Mouse (Mus musculus) ES-E14 (cell line): ENCODE data around the gene Rhbdf1. TPM values are rescaled to one million over a fixed set of nuclear protein-coding genes. Genes with fewer than 3 reads are reported as not detected.

ENCODE experiments used
- DNase-seq: peaks from one replicate; pipeline ENCODE4 v3.0.0-alpha.2; 2013; ENCODE audit warnings: low read depth, low spot score
- H3K27ac ChIP-seq: 2 replicates; pipeline ENCODE4 v1.5.1; 2012; ENCODE audit warnings: low read depth, mild to moderate bottlenecking, low read length, moderate library complexity, mixed read lengths; ENCODE audit not compliant: poor library complexity, insufficient read depth, severe bottlenecking
- H3K36me3 ChIP-seq: 2 replicates; pipeline ENCODE4 v1.6.1; 2012; ENCODE audit warnings: mild to moderate bottlenecking, low read length, moderate library complexity, mixed read lengths; ENCODE audit not compliant: control insufficient read depth, poor library complexity, insufficient read depth, severe bottlenecking
- H3K4me1 ChIP-seq, 2 experiments: fragments of 150-350 bp in 1 of 2; sonication (generic) in 1 of 2; 2 replicates each; pipeline ENCODE4 v1.6.1; 2012; ENCODE audit warnings: low read length in 2 of 2, mild to moderate bottlenecking in 1 of 2, mixed read lengths in 1 of 2; ENCODE audit not compliant: control insufficient read depth in 2 of 2, insufficient read depth in 2 of 2, poor library complexity in 1 of 2
- H3K4me3 ChIP-seq, 2 experiments: fragments of 150-350 bp in 1 of 2; sonication (generic) in 1 of 2; 2 replicates each; pipeline ENCODE4 v1.5.1; 2012; ENCODE audit warnings: low read length in 2 of 2, low read depth in 1 of 2, mild to moderate bottlenecking in 1 of 2, mixed read lengths in 1 of 2; ENCODE audit not compliant: insufficient read depth in 1 of 2, poor library complexity in 1 of 2, severe bottlenecking in 1 of 2
- H3K9ac ChIP-seq: 2 replicates; pipeline ENCODE4 v1.6.1; 2012; ENCODE audit warnings: low read depth, mild to moderate bottlenecking, low read length, mixed read lengths; ENCODE audit not compliant: poor library complexity, insufficient read depth, severe bottlenecking
- H3K9me3 ChIP-seq: fragments of 150-350 bp; sonication (generic); 2 replicates; pipeline ENCODE4 v1.6.1; 2012; ENCODE audit warnings: low read depth, mild to moderate bottlenecking, low read length; ENCODE audit not compliant: control insufficient read depth, insufficient read depth
- CHD2 ChIP-seq: IDR thresholded peaks from 2 replicates; pipeline ENCODE4 v1.6.1; 2014; ENCODE audit warnings: mild to moderate bottlenecking, low read depth, low read length, inconsistent platforms
- HCFC1 ChIP-seq: IDR thresholded peaks from 2 replicates; pipeline ENCODE4 v1.6.1; 2012; ENCODE audit warnings: low read length, inconsistent platforms, borderline replicate concordance; ENCODE audit not compliant: insufficient read depth
- MAFK ChIP-seq: IDR thresholded peaks from 2 replicates; pipeline ENCODE4 v1.6.1; 2014; ENCODE audit warnings: mild to moderate bottlenecking, low read depth, low read length, inconsistent platforms; ENCODE audit not compliant: insufficient read depth
- ZC3H11A ChIP-seq: IDR thresholded peaks from 2 replicates; pipeline ENCODE4 v1.6.1; 2012; ENCODE audit warnings: low read depth, mild to moderate bottlenecking, inconsistent platforms, low read length, borderline replicate concordance
- ZNF384 ChIP-seq: IDR thresholded peaks from 2 replicates; pipeline ENCODE4 v1.6.1; 2012; ENCODE audit warnings: low read depth, low read length, inconsistent platforms
- in situ Hi-C, 2 experiments: fragments of 600-800 bp; cut with MboI; formaldehyde crosslinking; loops; one replicate each; pipeline ENCODE4 v1.15.1; 2025; ENCODE audit warnings: low sequenced_read_pairs in 2 of 2, inconsistent platforms in 1 of 2; ENCODE audit not compliant: unreplicated experiment in 2 of 2
- total RNA-seq: library from RNA; depleted of rRNA; stranded (reverse); fragments of 300-350 nt; gene quantifications from 2 replicates; pipeline ENCODE4 v1.2.3, GENCODE M21; 2012

Gene Rhbdf1
- total RNA-seq, 1 experiment: 24.8 TPM

DNA sequence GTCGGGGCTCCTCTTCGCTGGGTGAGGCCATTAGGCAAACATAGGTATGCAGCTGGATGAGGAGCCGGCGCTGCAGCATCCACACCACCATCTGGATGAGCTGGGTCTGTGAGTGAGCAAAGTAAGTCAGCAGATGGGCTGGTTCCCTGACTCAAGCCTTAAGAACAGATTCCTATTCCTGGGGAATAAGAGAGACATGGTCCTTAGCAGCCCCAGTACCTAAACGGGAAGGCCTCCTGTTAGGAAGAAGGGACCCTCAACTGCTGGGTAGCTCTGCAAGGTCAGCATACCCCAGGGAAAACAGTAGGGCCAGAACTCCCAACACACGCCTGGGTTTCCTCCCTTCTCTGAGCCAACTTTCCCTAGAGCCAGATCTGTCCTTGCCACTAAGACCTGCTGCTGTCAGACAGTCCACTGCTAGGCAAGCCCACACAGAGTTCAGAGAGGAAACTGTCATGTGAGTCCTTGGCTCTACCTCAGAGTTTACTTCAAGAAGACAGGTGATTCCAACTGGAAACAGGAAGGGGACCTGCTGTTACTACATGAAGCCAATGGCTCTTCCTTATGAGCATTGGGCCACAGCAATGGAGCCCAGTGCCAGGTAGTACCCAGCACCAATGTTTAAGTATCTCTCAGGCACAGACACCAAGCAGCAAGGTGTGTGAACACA, 12.9 kb upstream of the Rhbdf1 start:
- no peak overlapping the region for H3K27ac ChIP-seq
- H3K36me3 ChIP-seq: peaks cover 37% of the 10 kb centered on the region
- no peak for TF ChIP-seq ZNF384
- no peak for TF ChIP-seq MAFK

GRCm38 (mm10) chr11:32233895-32234294, 11.8 kb upstream of the Rhbdf1 start:
- in situ Hi-C loops: no loop called here

More for the DNA sequence above, 12.9 kb upstream of the Rhbdf1 start:
- no peak for DNase-seq
- no peaks in the 10 kb centered on the region for H3K4me1 ChIP-seq
- no peak overlapping the region for H3K4me3 ChIP-seq
- in situ Hi-C loops: no loop called here
- no peak overlapping the region for H3K9ac ChIP-seq
- no peaks in the 10 kb centered on the region for H3K9me3 ChIP-seq

GRCm38 (mm10) chr11:32232848-32233247, 10.7 kb upstream of the Rhbdf1 start:
- TF ChIP-seq MAFK (no peak), ZNF384 (no peak), CHD2 (no peak), HCFC1 (no peak), ZC3H11A (no peak)
- Histone ChIP-seq H3K9ac (no peak overlapping the region), H3K27ac (no peak overlapping the region), H3K9me3 (no peaks in the 10 kb centered on the region), H3K36me3 (peaks cover 46% of the 10 kb centered on the region), H3K4me1 (no peaks in the 10 kb centered on the region), H3K4me3 (no peak overlapping the region)
- no peak for DNase-seq
- in situ Hi-C loops: no loop called here

More at GRCm38 (mm10) chr11:32233895-32234294, 11.8 kb upstream of the Rhbdf1 start:
- Histone ChIP-seq H3K9me3 (no peaks in the 10 kb centered on the region), H3K4me1 (no peaks in the 10 kb centered on the region), H3K36me3 (peaks cover 44% of the 10 kb centered on the region), H3K4me3 (no peak overlapping the region), H3K27ac (no peak overlapping the region), H3K9ac (no peak overlapping the region)
- DNase-seq: no peak
- TF ChIP-seq ZNF384 (no peak), MAFK (no peak)

GRCm38 (mm10) chr11:32231125-32231524, 9.0 kb upstream of the Rhbdf1 start:
- H3K27ac ChIP-seq: no peak overlapping the region
- no peak for TF ChIP-seq HCFC1
- TF ChIP-seq ZC3H11A: no peak
- no peak for TF ChIP-seq CHD2
- TF ChIP-seq ZNF384: no peak
- no peak for TF ChIP-seq MAFK
- in situ Hi-C loops: no loop called here
- peaks cover 44% of the 10 kb centered on the region for H3K36me3 ChIP-seq
- no peaks in the 10 kb centered on the region for H3K9me3 ChIP-seq
- H3K4me1 ChIP-seq: no peaks in the 10 kb centered on the region; a peak in 1 of 4 replicates
- DNase-seq: no peak
- no peak overlapping the region for H3K9ac ChIP-seq
- H3K4me3 ChIP-seq: no peak overlapping the region

- no peak for TF ChIP-seq HCFC1
- no peak for TF ChIP-seq ZC3H11A
- no peak for TF ChIP-seq CHD2
- TF ChIP-seq MAFK: no peak
- TF ChIP-seq ZNF384: no peak
- Histone ChIP-seq H3K9ac (no peak overlapping the region), H3K4me3 (no peak overlapping the region), H3K9me3 (no peaks in the 10 kb centered on the region), H3K4me1 (peaks cover 0 to 4% of the 10 kb centered on the region in 2 experiments; a peak in 2 of 4 replicates), H3K36me3 (peaks cover 44% of the 10 kb centered on the region), H3K27ac (no peak overlapping the region)
- in situ Hi-C loops: no loop called here
- no peak for DNase-seq
Observed at GRCm38 (mm10) chr11:32230220-32230619, 8.1 kb upstream of the Rhbdf1 start.
